Mouse (Mus musculus) ZHBTc4 (cell line): Measurements from ENCODE around the gene Uox.

Experiments
- DNase-seq: peaks from one replicate; pipeline ENCODE4 v3.0.0-alpha.2; 2011; ENCODE audit warnings: low read depth, low spot score

Gene Uox

DNA sequence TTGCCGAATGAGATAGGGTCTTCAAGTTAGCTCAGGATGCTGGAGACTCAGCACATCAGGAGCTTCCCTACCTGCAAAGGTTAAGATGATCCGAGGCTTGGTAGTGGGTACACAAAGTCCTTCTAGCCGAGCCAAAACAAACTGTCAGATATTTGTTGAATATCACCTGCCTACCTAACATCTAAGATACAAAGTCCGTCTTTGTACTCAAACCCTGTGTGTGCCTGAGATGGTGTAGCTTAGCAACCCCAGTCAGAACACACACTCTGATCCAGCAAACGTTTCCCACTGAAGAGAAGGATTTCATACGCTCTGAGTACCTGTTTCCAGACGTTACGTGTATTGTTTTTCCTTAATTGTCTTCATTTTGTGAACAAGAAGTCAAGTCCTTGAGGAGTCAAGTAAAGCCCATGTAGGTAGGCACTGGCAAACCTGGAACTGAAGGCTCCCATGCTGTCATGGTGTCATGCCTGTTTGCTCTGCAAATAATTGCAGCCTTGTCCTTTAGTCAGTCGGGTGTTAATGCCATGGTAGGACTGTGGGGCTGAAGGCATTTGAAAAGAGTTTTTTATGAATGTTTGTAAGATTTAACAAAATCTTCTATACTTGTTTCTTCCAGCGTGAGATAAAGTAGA, at the start of gene Uox:
Uox (plus strand) TSS at position 279 of the 635 bp plus-strand sequence.
- DNase-seq, result no peak

DNA sequence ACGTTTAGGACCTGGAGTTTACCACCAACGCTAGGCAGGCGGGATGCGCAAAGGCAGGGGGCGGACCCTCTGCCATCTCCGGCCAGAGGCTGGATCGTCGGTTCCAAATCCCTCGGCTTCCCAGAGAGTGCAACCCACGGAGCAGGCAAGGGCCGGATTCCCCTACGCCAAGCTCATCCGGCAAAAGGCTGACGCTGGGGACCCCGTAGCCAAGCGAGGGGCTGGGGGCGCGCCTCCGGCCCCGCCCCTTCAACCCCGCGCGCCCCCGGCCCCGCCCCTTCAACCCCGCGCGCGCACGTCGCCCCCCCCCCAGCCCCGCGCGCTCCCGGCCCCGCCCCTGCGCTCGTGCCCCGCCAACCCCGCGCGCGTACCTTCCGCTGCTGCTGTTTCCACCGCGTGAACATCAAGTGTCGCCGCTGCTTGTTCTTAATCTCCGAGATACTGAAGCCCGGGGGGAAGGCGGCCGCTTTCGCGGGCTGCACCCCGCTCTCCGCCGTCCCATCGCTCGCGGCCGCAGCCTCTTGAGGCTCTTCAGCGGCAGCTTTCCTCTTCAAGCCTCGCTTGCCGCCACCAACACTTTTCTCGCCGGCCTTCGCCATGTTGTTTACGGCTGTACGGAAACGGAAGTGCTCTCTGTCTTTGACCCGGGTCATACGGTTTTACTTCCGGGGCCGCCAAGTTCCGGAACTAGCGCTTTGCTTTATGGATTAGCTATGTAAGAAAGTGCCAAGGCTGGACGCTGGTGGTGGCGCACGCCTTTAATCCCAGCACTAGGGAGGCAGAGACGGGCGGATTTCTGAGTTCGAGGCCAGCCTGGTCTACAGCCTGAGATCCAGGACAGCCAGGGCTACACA, 49.2 kb upstream of the Uox start, which contains the start of gene Rpf1:
Rpf1 (minus strand) TSS at position 632 of the 854 bp plus-strand sequence.
- peak; percentile 95 for DNase-seq

DNA sequence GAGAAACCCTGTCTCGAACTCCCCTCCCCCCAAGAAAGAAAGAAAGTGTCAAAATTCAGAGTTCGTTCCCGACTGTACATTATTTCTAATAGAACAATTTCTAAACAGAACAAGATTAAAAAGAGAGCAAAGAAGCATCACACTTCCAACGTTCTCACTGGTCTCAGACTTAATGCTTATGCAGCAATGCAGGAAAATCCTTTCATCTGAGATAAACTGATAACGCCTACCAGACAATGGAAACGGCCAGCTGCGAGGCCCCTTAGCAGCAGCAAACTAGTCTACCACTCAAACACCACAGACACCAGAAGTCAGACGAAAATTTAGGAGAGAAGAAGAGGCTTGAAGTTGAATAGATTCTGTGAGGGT, 48.6 kb upstream of the Uox start:
- DNase-seq, result peak; percentile 45

DNA sequence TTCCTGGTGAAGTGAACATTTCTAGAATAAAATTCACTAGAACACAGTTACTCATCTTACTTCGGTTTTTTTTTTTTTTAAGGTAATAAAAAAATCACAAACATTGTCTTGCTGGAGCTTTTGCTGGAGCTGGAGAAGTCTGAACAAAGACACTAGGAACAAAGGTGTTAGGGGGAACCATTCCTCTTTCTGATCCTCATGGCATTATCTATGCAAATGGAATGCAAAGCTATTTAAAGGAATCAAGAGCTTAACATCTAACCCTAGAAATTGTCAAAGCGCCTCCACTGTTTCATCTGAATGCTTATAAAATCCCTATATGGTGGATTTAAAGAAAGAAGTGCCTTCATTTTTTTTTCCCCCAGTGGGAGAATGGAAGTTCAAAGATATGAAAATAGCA, 41.9 kb upstream of the Uox start:
- DNase-seq, result no peak

DNA sequence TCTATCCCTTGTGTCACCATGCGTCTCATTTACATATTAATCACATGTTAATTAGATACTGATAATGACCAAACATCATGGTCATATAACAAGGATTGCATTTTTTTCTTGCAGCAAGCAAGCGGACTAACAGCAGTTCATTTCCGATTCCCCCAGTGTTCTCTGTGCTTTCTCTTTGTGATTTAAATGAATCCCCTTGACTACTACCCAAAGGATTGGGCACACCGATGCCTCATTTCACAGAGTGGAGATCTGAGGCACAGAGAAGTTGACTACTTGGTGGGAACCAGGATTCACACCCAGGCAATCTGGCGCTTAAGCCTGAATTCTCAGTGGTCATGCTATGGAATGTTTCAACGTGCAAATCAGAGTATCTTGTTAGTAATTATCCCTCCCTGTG, 35.2 kb upstream of the Uox start:
- DNase-seq, result peak; percentile 52

DNA sequence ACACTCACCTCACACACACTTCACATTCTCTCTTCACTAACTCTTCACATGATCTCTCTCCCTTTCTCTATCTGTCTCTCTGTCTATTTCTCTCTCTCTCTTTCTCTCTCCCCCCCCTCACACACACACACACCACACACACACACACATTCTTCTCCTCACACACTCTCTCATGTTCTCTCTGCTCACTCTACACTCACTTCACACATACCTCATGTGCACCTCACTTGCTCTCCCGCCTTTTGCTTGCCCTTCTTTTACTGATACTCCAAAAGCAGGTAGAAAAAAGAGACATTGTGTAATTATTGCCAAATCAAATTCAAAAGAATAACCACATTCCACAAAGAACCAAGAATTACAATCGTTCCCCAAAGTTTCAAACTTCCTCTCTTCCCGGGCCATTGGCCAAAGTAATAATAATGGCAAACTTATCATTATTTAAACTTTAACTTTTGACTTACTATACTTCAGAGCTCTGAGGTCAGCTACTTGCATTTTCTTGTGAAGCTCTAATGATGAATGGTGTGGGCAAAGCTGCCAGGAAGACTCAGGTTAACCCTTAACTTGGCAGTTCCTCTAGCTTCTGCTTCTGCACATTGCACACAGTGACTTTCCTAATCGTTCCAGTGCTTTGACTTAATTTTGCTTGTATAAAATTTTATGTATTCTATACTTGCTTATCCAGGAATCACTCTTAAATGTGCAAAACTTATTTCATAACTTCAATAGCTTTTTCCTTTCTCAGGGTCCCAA, 29.5 kb upstream of the Uox start:
- DNase-seq, result no peak

DNA sequence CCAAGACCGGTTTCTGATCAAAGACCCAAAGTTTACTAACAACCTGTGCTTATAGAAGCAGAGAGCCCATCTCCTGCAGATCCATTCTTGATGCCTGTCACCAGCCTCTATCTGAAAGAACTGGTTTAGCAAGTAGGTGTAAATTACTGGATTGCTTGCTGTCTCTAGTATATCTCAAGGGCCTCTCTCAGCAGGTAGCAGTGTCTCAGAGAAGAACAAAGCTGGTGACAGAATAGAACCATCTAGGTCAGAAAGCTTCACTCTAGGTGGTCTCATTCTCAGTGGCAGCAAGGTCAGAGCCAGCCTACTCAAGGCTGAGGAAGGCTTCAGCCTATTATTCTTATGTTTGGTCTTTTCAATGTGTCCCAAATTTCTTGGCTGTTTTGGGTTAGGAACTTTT, 26.6 kb upstream of the Uox start:
- DNase-seq, result peak; percentile 44

DNA sequence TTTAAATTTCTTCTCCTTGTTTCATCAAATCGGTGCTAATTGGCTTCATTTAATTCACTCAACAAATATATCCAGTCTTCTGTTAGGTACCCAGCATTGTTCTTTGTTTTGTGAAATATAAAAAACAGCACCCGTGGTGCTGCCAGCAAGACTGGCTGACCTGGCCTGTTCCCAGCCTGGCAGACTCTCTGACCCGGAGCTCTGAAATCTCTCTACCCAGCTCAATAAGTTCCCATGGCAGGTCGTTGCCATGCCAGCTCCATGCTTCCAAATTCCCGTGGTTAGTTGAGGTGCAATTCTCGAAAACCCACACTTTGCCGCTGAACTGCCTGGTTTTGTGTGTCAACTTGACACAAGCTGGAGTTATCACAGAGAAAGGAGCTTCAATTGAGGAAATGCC, 15.4 kb upstream of the Uox start:
- no peak for DNase-seq

DNA sequence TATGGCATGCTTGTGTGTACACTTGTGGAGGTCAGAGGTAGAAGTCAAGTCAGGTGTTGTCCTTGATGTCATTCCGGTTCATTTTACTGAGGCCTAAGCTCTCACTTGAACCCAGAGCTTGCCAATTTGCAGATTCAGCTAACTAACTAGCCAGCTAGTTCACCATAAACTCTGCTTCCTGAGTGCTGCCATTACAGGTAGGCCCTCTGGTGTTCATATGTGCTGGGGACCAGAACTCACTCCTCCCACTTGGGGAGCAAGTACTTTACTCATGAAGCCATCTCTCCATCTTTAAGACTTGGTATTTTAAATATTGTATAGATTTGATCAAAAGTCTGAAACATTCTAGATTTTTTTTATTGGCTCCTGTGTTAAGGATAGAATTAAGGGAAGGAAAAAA, 13.7 kb upstream of the Uox start:
- DNase-seq, result no peak

DNA sequence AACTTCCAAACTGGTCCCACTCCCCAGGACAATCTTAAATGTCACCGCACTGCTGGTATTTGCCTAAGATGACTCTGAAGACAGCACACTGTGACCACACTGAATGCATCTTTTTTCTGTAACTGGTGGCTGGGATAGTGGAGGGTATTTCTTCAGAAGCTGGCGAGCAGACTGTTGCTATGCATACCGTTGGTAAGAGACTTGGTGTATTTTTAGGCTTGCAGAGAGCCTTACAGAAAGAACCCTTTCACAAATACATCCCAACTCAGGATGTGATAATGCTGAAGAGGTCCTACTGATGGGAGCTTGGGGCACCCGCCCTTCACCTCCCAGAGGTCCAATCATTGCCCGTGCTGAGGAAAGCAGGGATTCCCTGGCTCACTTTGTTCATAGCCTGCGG, 12.7 kb upstream of the Uox start:
- no peak for DNase-seq

DNA sequence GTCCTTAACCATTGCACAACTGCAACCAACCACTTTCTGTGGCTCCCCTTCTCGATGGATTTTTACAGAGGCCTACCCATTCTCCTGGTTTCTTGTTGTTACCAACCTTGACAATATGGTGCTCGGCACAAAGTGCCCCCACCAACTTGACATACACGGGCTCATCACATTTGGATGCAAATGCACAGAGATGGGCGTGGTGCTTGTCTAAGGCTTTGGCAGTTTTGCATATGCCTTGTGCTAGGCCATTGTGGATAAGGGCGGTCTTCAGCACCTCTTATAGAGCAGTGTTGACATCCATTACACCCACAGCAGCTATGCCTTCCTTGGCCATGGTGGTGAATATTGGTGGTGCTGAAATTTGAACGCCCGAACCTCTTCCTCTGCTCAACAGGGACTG, 7.3 kb upstream of the Uox start:
- peak; percentile 63 for DNase-seq

DNA sequence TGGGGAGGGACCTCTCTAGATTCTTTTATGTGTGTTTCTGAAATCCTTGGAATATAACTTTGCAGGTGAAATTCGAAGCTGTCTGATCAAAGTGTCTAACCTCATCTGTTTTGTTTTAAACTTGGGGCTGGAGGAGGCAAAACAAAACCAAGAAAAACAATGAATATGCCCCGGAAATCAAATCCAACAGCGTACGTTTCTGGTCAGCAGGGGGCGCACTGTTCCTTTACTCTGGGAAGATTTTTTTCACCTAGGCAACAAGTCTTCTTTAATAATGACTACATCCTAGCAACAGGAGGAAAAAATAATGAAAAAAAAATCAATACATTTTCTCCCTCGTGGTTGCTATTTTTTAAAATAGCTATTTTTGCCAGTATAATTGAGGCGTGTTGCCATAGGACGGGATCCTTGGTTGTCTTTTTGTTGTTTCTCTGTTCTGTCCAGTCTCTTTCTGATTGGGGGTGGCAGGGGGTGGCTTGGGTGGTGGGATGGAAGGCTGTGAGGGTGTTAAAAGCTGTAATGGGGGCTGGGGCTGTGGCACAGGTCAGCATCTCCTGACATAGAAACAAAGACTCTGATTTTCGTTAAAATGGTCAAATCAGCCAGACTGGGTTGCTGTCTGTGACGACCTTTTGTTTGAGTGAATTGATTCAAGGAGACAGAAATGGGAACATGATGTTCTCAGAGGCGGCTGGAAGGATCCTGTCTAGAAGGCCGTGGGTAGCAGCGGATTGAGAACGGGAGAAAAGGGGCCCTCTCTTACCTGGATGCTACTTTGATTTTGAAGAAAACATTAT, 5.8 kb upstream of the Uox start:
- peak; percentile 69 for DNase-seq

DNA sequence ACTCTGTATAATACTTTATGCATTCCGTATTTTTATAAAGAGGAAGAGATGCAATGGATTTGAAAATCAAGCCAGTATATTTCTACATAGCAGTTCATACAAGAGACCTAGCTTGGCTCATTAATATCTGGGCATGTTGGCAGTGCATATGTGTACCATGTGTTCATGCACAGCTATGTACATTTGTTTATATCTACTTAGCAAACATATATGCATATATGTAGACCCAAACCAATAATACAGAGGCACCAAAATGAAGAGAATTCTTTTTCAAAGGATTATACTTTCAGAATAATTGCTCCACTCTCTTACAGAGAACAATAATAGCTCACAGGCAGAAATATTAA, 5.2 kb upstream of the Uox start:
- DNase-seq, result no peak

DNA sequence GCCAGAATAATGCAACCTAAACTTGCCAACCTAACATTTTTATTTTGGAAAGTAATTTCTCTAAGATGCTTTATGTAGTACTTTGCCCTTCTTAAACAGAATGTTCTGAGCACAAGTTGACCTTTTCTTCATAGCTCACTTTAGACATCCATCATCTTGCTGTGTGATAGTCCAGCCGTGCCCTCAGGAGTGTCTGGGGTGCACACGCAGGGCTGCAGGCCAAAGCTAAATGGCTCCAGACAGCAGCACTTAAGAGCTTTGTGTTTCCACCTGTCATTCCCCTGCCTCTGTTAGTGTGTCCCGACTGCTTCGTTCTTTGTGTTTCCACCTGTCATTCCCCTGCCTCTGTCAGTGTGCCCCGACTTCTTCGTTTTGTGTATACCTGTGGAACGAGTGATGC, 2.9 kb upstream of the Uox start:
- DNase-seq, result no peak

DNA sequence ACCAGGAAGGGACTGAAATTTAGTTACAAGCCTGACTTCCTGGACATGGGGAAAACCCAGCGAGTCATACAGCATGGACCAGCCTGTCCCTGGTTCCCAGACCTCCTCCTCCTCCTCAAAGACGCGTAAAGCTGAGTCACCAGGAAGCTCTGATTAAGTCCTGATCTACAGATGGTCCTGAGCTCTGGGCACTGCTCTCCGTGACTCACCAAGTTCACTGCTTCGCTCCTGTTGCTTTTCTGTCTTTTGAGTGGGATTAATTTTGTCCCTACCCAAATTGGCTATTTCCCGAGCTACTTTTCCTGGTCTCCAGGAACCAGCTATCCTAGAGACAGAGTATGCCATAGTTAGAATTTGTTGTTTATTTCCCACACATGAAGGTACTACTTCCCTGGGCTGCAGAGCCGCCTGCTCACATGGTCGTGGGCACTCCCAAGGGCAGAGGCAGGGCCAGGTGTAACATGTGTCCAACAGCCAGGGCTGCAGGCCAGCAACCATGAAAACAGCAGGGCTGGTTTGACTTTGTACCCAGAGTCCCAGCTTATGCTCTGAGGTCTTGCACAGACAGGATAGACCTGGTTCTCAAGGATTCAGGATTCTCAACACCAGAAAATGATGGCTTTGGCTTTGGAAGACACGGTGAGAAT, 2.2 kb upstream of the Uox start:
- DNase-seq, result no peak

DNA sequence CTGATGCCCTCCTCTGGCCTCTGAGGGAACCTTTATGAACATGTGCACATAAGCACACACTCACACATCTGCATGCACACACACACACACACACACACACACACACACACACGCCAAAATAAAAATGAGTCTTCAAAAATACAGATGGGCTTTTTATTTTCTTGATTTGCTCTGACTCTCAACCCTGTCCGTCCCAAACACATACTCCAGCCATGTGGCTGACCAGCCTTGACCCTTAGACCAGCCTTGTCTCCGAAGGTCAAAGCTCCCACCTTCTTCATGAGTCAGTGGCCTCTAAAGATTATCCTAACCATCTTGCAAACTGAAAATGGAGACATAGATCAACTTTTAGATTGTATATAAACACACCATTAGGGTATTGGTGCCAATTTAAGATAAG, 632 bp upstream of the Uox start:
- no peak for DNase-seq

DNA sequence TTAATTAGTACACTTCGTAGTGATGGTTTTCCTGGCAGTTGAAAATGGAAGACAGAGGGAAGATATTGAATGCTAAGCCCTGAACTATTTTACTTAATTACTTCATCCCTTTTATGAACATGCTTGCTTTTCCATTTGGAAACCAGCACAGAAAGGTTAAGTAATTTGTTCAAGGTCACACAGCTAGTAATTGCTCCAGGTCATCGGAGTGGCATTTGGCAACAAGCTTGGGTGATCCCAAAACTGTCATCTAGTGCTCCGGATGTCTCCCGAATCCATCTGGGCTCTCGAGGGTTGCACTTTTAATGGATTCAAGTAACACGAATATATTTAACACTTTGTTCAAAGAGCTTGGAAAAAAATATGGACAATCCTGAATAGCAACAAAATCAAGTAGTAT, 713 bp downstream of the Uox start:
- DNase-seq, result no peak

DNA sequence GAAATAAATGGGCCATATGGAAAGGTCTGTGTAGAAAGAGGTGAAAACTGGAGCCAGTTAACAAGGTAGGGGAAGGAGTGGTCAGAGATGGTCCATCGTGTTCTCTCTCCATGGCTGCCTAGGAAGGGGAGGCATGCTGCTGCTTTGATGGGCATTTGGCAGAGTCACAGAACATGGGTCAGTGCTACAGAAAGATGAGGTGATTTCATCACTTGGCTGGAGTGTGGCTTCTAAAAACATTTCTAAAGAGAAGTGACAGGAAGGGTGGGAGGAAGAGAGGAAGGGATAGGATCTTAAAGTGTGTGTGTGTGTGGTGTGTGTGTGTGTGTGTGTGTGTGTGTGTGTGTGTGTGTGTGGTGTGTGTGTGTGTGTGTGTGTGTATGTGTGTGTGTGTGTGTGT, 1.1 kb downstream of the Uox start:
- no peak for DNase-seq

DNA sequence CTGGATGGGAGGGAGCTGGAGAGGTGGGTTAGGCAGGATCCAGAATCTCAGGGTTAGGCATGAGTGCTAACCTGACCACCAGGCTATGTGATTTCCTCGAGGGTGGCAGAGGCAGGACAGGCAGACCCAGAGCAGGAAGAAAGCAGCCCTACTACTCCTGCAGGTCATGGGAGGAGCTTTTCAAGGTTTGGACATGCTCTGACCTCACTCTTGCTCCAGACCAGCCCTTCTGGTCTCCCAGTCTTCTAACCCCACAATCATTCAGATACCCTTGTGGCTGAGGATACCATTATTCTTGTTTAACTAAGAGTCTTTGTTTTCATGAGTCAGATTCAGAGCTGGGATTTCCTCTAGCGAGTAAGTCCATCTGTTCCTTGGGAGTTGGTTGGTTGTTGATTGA, 7.4 kb downstream of the Uox start:
- DNase-seq, result no peak

DNA sequence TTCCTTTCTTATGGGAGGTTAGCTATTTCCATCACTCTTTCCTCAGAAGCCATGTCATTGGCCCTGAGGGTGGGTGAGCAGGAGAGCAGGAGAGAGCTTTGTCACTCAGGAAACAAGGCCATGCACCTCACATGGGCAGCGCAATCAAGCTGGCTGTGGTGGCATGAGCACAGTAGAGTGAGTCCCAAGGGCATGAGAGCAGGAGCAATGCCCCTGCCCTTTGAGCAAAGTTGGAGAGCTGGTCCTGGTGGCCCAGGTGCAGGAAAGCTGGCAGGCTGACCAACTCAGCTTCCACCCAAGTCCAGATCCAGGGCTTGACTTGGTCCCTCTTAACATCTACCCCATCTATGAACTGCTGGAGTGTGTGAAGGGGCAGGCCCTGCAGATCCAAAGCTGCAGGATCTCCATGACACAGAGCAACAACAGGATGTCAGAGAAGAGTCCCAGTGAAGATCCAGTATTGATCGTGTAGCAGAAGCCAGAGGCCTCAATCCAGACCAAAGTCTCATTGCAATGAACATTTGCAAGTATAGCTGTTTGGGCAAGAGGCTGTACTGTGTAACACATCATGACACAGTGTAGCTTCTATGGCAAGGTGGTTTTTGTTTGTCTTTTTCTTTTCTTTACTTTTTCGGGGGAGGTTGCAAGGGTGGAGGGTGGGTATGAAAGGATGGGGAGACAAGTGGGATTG, 10.0 kb downstream of the Uox start:
- DNase-seq, result no peak

DNA sequence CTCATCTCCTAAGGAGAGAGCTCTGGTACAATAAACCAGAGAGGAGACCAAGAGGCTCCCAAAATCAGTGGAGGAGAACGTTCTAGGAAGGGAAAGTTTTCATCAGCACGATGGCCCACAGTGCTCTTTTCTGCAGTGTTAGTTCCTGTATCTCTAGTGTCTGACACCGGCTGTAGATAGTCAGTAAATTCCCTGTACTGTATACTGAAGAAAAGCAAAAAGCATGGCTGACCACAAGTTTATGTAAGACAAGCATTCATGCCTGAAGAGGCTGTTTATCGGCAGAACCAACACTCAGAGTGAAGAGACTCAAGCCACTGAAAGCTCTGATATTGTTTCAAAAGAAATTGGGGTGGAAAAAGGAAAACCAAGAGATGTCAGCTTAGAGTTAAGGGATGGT, 13.3 kb downstream of the Uox start:
- no peak for DNase-seq
